Mouse (Mus musculus) embryonic facial prominence, embryonic 12.5 days (tissue): ENCODE data around the gene Ntn5. TPM values are rescaled to one million over a fixed set of nuclear protein-coding genes. Genes with fewer than 3 reads are reported as not detected.

Source experiments
- ATAC-seq: fragments of 200-750 bp; cut with Nextera tagmentation; 2 replicates; pipeline ENCODE4 v1.8.0; 2017; ENCODE audit not compliant: insufficient number of reproducible peaks, insufficient read depth, low FRiP score, low TSS enrichment
- H3K27ac ChIP-seq: fragments of 300-500 bp; sonication (generic); 2 replicates; pipeline ENCODE4 v1.5.1; 2016; ENCODE audit warnings: mild to moderate bottlenecking
- H3K27me3 ChIP-seq: fragments of 300-500 bp; sonication (generic); 2 replicates; pipeline ENCODE4 v1.6.1; 2016; ENCODE audit warnings: mild to moderate bottlenecking, moderate library complexity
- H3K36me3 ChIP-seq: fragments of 300-500 bp; sonication (generic); 2 replicates; pipeline ENCODE4 v1.6.1; 2016; ENCODE audit warnings: mild to moderate bottlenecking
- H3K4me1 ChIP-seq: fragments of 300-500 bp; sonication (generic); 2 replicates; pipeline ENCODE4 v1.6.1; 2016
- H3K4me2 ChIP-seq: fragments of 300-500 bp; sonication (generic); replicated peaks from 2 replicates; pipeline ENCODE4 v1.6.1; 2016; ENCODE audit warnings: mild to moderate bottlenecking, moderate library complexity
- H3K4me3 ChIP-seq: fragments of 300-500 bp; sonication (generic); 2 replicates; pipeline ENCODE4 v1.5.1; 2016; ENCODE audit warnings: mild to moderate bottlenecking
- H3K9ac ChIP-seq: fragments of 300-500 bp; sonication (generic); 2 replicates; pipeline ENCODE4 v1.6.1; 2016; ENCODE audit warnings: mild to moderate bottlenecking, moderate library complexity
- H3K9me3 ChIP-seq: fragments of 300-500 bp; sonication (generic); 2 replicates; pipeline ENCODE4 v1.6.1; 2016; ENCODE audit warnings: mild to moderate bottlenecking, moderate library complexity
- WGBS: fragments of 180-500 bp; shearing (Covaris S2); methylation state at CpG from one replicate; pipeline ENCODE4 v1.1.7; 2016; 5-methylcytosine and 5-hydroxymethylcytosine counted together
- polyA plus RNA-seq: library from polyadenylated mRNA; unstranded; fragments of >200 nt; fragmentation: Nextera tagmentation; extraction: Ambion mirVana; gene quantifications from 2 replicates; pipeline ENCODE4 v1.2.1, GENCODE M21; 2016

Gene Ntn5
- 0.67 and 0.73 TPM in 2 replicates for polyA plus RNA-seq

GRCm38 (mm10) chr7:45683396-45684050, at the start of gene Ntn5:
TSS of gene Ntn5 (plus strand) at chr7:45684022.
- Histone ChIP-seq H3K9me3 (no peaks in the 10 kb centered on the region), H3K27me3 (0 out of 2 replicates have a peak, but pooled peaks cover 6% of the 10 kb centered on the region), H3K4me1 (peaks cover 26% of the 10 kb centered on the region), H3K4me3 (no peak within 1 kb of the TSS), H3K9ac (no peak within 1 kb of the TSS), H3K36me3 (no peaks in the 10 kb centered on the region), H3K27ac (peak within 1 kb of the TSS; percentile 80; the same call in 1 of the 2 replicates), H3K4me2 (peak within 1 kb of the TSS; percentile 23; the same call in 1 of the 2 replicates)
- ATAC-seq, result no peak
- 70% methylated on average over 7 of the region's 7 CpGs for WGBS

GRCm38 (mm10) chr7:45634946-45635681, 48.7 kb upstream of the Ntn5 start:
- 0 out of 2 replicates have a peak overlapping the region, but pooled peaks have one; percentile 23 for H3K27ac ChIP-seq
- no peaks in the 10 kb centered on the region for H3K9me3 ChIP-seq
- no peak overlapping the region for H3K4me2 ChIP-seq
- WGBS, result 88% methylated on average over 11 of the region's 11 CpGs
- peaks cover 16% of the 10 kb centered on the region for H3K4me1 ChIP-seq
- peaks cover 8% of the 10 kb centered on the region; the same call in 1 of the 2 replicates for H3K36me3 ChIP-seq
- no peak for ATAC-seq
- no peak overlapping the region for H3K9ac ChIP-seq
- no peak overlapping the region for H3K4me3 ChIP-seq
- peaks cover 6% of the 10 kb centered on the region; the same call in 1 of the 2 replicates for H3K27me3 ChIP-seq

GRCm38 (mm10) chr7:45635711-45636688, 47.8 kb upstream of the Ntn5 start:
- ATAC-seq, result no peak
- no peak overlapping the region for H3K4me2 ChIP-seq
- H3K36me3 ChIP-seq, result peaks cover 8% of the 10 kb centered on the region; the same call in 1 of the 2 replicates
- peaks cover 5% of the 10 kb centered on the region; the same call in 1 of the 2 replicates for H3K27me3 ChIP-seq
- H3K9ac ChIP-seq, result no peak overlapping the region
- H3K27ac ChIP-seq, result no peak overlapping the region
- H3K4me1 ChIP-seq, result peaks cover 17% of the 10 kb centered on the region
- H3K9me3 ChIP-seq, result no peaks in the 10 kb centered on the region
- WGBS, result 77% methylated on average over 15 of the region's 15 CpGs
- no peak overlapping the region for H3K4me3 ChIP-seq

- 93% methylated on average over 6 of the region's 6 CpGs for WGBS
- ATAC-seq, result no peak
- Histone ChIP-seq H3K36me3 (peaks cover 8% of the 10 kb centered on the region; the same call in 1 of the 2 replicates), H3K9ac (no peak overlapping the region), H3K4me1 (peaks cover 28% of the 10 kb centered on the region), H3K4me3 (no peak overlapping the region), H3K9me3 (no peaks in the 10 kb centered on the region), H3K27ac (no peak overlapping the region), H3K27me3 (peaks cover 3% of the 10 kb centered on the region; the same call in 1 of the 2 replicates), H3K4me2 (no peak overlapping the region)
Measured at GRCm38 (mm10) chr7:45637710-45638109, 46.1 kb upstream of the Ntn5 start.

GRCm38 (mm10) chr7:45638623-45639401, 45.0 kb upstream of the Ntn5 start:
- Histone ChIP-seq H3K4me1 (peaks cover 28% of the 10 kb centered on the region), H3K4me3 (peak overlapping the region; percentile 29), H3K9me3 (no peaks in the 10 kb centered on the region), H3K4me2 (peak overlapping the region; percentile 53), H3K27ac (peak overlapping the region; percentile 32; the same call in 1 of the 2 replicates), H3K9ac (peak overlapping the region; percentile 33), H3K36me3 (peaks cover 8% of the 10 kb centered on the region; the same call in 1 of the 2 replicates), H3K27me3 (no peaks in the 10 kb centered on the region)
- WGBS, result 16% methylated on average over 29 of the region's 29 CpGs
- ATAC-seq, result peak; percentile 73; the same call in 1 of the 2 replicates

GRCm38 (mm10) chr7:45639561-45640027, 44.2 kb upstream of the Ntn5 start, which contains the start of gene Mamstr:
TSS of gene Mamstr (plus strand) at chr7:45639977.
- no peak for ATAC-seq
- Histone ChIP-seq H3K4me1 (peaks cover 32% of the 10 kb centered on the region), H3K36me3 (peaks cover 8% of the 10 kb centered on the region; the same call in 1 of the 2 replicates), H3K9me3 (no peaks in the 10 kb centered on the region), H3K27ac (peak within 1 kb of the TSS; percentile 42; the same call in 1 of the 2 replicates), H3K27me3 (no peaks in the 10 kb centered on the region), H3K4me3 (no peak within 1 kb of the TSS), H3K9ac (no peak within 1 kb of the TSS), H3K4me2 (peak within 1 kb of the TSS; percentile 53; the same call in 1 of the 2 replicates)
- 20% methylated on average over 19 of the region's 19 CpGs for WGBS

- no peak overlapping the region for H3K4me3 ChIP-seq
- peaks cover 36% of the 10 kb centered on the region for H3K4me1 ChIP-seq
- no peak overlapping the region for H3K9ac ChIP-seq
- no peak for ATAC-seq
- no peaks in the 10 kb centered on the region for H3K27me3 ChIP-seq
- peak overlapping the region; percentile 42; the same call in 1 of the 2 replicates for H3K27ac ChIP-seq
- peaks cover 8% of the 10 kb centered on the region; the same call in 1 of the 2 replicates for H3K36me3 ChIP-seq
- 72% methylated on average over 19 of the region's 19 CpGs for WGBS
- H3K9me3 ChIP-seq, result no peaks in the 10 kb centered on the region
- H3K4me2 ChIP-seq, result 0 out of 2 replicates have a peak overlapping the region, but pooled peaks have one; percentile 1
Measured at GRCm38 (mm10) chr7:45640191-45640957, 43.4 kb upstream of the Ntn5 start.

- H3K9ac ChIP-seq, result no peak overlapping the region; the same call in 1 of the 2 replicates
- no peaks in the 10 kb centered on the region for H3K27me3 ChIP-seq
- H3K9me3 ChIP-seq, result no peaks in the 10 kb centered on the region
- no peak for ATAC-seq
- H3K4me1 ChIP-seq, result peaks cover 36% of the 10 kb centered on the region
- H3K4me3 ChIP-seq, result no peak overlapping the region
- 71% methylated on average over 17 of the region's 17 CpGs for WGBS
- no peak overlapping the region for H3K27ac ChIP-seq
- peaks cover 4% of the 10 kb centered on the region; the same call in 1 of the 2 replicates for H3K36me3 ChIP-seq
- peak overlapping the region; percentile 5 for H3K4me2 ChIP-seq
Measured at GRCm38 (mm10) chr7:45641391-45642040, 42.3 kb upstream of the Ntn5 start.

GRCm38 (mm10) chr7:45642083-45642482, 41.7 kb upstream of the Ntn5 start:
- no peak for ATAC-seq
- H3K9ac ChIP-seq, result no peak overlapping the region
- H3K9me3 ChIP-seq, result no peaks in the 10 kb centered on the region
- H3K4me3 ChIP-seq, result peak overlapping the region; percentile 49; the same call in 1 of the 2 replicates
- 82% methylated on average over 5 of the region's 5 CpGs for WGBS
- peak overlapping the region; percentile 68 for H3K4me2 ChIP-seq
- peaks cover 36% of the 10 kb centered on the region for H3K4me1 ChIP-seq
- no peaks in the 10 kb centered on the region for H3K36me3 ChIP-seq
- no peaks in the 10 kb centered on the region for H3K27me3 ChIP-seq
- no peak overlapping the region for H3K27ac ChIP-seq
